Mouse (Mus musculus): ENCODE results near the gene Focad.

Gene Focad

DNA sequence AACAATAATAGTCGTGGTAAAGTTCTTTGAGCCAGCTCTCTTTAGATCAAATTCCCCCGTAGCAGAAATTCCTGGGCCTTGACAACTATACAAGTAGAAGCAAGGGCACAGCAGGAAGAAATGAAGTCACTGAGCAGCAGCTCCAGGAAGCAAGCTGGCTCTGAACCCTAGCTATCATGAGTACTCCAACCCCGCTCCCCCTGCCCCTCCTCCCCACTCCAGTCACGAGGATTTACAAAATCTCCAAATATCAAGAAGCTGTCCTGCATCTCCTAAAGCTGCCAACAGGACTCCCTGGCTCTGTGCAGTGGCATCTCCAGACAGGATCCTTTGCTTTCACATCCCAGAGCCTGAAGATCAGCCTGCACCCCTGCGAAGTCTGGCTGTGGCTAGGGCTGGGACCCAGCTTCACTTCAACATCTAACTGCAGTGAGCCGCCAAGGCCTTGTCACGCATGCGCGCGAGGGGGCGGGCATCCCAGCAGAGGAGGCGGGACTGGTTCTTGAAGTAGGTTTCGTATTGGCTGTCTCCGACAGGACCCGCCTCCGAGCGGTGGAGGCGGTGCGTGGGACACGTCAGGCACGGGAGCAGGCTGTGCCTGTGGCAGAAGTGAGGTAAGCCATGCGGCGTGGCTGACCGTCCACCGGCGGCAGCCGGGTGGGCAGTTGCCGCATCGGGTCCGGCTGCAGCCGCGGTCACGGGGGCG lies at the start of gene Focad:
TSS of gene Focad (plus strand) at position 568 of the 706 bp plus-strand sequence.
- peak; percentile 97 for DNase-seq (ENCODE audit: low spot score)

DNA sequence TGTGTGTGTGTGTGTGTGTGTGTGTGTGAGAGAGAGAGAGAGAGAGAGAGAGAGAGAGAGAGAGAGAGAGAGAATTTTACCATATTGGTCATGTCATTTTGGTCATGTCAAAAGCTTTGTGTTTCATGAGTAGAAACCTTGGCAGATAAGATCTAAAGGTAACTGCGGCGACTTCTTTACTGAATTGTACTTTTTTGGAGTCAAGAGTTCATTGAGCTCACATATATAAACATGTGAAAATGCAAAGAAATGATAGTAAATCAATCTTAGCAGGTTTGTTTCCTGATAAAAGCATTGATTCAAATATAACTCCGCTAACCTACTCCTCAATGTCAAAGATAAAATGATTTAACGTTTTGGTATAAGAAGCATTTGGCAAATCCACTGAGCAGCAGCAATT lies 49.3 kb upstream of the Focad start:
- DNase-seq (ENCODE audit: low spot score) = no peak

DNA sequence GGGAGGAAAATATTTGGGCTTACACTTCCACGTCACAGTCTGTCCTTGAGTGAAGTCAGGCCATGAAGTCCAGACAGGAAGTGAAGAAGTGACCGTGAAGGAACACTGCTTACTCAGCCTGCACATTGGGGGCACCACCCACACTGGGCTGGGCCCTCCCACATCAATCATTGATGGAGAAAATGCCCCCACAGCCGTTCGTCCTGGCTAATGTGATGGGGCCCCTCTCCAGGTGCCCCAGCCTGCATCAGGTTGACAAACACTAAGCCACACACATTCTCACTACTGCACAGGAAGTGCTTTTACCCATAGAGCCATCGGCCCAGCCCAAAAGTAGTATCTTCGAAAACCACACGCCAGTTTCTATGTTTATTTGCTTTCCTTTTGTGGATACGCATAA lies 48.1 kb upstream of the Focad start:
- DNase-seq (ENCODE audit: low spot score) = no peak

DNA sequence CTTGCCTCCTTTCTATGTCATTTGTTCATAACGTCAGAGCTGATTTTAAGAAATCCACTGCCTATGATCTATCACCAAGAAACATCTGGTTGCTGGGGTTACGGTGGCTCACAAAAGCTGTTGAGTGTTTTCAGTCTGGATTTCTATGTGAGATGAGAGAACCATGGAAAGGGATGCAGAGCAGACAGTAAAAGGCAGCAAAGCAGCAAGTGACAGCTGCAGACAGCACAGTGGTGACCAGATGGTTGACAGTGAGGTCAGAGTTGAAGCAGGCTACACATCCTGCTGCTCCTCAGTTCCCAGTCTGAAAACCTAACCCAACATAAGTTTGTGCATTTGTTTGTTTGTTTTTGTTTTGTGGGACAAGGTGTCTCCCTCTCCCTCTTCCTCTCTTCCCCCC lies 19.0 kb upstream of the Focad start:
- DNase-seq (ENCODE audit: low spot score) = no peak

DNA sequence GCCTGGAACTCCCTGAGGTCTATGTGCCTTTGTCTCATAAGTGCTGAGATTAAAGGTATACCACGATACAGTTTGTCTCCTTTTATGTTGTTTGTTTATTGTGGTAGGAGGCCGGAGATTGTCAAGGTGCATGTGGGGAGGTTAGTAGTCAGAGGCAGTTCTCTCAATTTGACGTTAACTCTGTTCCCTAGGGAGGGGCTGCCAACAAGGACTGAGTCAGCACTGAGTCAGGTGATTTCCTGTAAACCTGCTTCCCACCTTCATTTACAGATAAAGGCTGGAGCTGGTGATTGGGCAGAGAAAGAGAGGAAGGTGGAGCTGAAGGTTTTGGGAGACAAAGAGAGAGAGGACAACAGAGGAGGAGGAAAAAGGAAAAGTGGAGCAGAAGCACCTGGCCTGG lies 15.4 kb upstream of the Focad start:
- DNase-seq (ENCODE audit: low spot score) = no peak

DNA sequence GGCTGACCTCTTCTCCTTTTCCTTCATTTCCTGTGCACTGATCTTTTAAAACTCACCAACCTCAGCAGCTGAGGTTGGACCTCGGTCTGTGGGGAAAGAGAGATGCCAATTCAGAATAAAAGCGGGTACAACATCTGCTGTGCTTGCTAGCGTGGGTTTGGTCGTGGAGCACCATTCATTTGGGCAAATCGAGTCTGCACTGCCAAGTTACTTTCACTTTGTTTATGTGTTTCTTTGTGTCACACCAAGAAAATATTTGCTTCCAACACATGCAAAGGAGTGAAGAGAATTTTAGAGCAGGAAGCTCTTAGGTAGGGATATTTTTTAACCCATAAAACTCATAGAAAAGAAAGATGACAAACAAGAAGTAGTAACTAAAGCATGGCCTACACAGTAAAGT lies 13.0 kb upstream of the Focad start:
- DNase-seq (ENCODE audit: low spot score) = no peak

DNA sequence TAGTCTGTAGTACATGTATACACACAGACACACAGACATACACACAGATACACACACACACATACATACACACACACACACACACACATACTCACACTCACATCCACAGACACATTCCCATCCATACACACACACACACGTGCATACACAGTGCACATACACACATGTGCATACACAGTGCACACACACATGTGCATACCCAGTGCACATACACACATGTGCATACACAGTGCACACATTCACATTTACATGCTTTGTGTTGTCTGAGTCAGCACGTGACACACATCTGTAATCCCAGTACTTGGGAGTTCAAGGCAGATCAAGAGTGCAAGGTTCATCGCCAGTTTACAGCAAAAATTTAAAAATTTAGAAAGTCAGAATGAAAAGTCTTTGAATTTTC lies 12.5 kb upstream of the Focad start:
- no peak for DNase-seq (ENCODE audit: low spot score)

DNA sequence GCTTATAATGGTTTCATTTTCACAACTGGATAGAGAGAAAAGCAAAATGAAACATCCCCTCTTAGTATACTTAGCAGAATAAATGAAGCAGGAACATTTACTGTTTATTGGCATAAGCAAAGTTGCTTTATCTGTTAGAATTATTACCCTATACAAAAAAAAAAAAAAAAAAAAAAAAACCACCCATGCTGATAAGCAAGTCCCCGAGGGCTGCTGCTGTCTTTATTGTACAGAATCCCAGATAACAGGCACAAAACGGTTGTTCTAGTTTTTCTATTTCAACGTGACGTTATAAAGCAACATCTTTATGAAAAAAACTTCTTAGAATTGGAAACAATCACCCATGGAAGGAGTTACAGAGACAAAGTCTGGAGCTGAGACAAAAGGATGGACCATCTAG lies 12.0 kb upstream of the Focad start:
- no peak for DNase-seq (ENCODE audit: low spot score)

DNA sequence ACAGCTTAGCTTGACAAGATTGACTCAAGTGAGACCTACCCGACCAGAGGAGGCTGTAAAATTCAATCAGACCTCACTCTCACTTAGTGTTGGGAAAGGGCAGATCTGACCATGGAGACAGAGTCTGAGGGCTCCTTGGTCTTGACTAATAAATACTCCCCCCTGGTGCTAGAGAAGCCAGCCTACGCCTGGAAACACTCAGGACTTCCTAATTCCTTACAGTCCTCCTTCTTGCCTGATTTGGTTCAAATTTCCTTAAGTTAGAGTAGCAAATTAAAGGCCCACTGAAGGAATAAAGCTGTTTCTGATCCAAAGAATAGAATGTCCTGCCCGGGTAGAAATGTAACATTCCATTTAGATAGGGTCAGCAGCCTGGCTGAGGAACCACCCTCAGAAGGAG lies 10.6 kb upstream of the Focad start:
- no peak for DNase-seq (ENCODE audit: low spot score)

DNA sequence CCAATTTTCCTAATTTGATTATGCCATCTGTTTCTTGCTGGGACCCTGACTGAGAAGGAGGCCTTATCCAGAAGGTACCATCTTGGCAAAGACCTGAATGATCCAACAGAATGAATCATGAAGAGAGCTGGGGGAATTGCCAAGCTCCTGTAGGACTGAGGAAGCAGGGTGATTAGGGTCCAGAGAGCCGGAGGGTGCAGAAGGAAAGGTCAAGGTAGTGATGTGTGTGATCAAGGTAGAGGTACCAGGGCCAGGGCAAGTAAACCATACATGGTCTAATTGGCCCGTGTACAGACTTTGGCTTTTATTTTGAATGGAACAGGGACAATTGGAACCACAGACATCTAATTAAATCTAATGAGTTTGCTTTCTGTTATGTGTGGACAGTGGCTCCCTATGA lies 4.1 kb upstream of the Focad start:
- no peak for DNase-seq (ENCODE audit: low spot score)

DNA sequence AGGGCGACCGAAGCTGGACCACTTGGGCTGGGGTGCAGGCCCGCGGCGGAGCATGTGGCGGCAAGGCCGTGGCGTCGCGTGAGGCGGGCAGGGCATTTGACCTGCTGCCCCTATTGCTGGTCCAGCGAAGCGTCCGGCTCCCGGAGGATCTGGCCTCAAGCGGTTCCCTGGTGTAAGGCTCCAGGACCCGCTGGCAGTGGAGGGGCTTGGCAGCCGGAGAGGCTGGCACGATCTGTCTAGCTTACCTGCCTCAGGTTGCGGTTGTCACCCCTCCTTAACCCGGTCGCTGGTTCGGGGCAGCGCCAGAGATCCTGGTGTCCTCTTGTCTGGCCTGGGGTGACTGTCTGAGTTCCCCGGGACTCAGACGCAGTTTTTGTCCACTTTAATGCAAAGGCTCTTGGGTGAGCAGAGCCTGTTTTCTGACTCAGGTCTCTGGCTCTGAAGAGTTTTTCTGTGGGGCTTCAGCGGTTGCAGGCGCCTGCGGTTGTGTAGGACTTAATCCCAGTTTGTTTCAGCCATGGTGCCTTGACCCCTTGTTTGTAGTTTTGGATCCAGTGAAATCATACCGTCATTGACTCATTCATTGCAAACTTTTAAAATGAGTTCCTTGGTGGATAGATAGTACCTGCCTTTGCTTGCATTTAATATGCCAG lies 465 bp downstream of the Focad start:
- no peak for DNase-seq (ENCODE audit: low spot score)

DNA sequence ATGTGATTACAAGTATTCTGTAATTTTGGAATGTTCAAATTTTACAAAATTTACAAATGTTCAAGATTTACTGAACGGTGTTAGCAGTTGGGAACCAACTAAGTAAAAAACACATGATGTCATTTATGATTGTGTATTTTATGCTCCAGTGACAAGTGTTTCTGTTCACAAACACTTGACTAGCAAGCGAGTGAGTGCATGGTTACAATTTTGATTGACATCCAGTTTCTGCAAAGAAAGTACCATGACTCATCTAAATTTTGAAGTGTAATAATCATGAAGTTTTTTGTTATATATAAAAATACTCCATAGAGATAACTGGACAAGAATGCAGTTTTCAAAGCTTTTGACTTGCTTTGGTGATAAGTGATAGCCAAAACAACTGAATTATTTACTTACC lies 1.3 kb downstream of the Focad start:
- DNase-seq (ENCODE audit: low spot score) = no peak

DNA sequence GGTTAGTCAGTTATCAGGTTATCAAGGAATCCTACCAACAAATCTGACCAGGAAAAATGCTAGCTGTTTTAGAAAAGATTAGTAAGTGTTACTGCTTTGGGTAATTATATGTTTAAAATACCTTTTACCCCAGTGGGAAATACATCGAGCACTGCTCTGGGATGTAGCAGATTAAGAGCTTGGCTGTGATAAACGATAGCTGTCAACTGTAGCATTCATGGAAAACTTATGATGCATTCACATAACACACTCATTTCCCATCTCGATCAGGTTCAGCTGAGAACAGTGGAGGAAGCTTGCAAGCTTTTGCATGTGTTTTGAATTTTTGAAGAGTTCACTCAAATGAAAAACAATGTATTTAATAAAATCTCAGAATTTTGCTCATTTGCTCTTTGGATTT lies 14.2 kb downstream of the Focad start:
- DNase-seq (ENCODE audit: low spot score) = no peak

DNA sequence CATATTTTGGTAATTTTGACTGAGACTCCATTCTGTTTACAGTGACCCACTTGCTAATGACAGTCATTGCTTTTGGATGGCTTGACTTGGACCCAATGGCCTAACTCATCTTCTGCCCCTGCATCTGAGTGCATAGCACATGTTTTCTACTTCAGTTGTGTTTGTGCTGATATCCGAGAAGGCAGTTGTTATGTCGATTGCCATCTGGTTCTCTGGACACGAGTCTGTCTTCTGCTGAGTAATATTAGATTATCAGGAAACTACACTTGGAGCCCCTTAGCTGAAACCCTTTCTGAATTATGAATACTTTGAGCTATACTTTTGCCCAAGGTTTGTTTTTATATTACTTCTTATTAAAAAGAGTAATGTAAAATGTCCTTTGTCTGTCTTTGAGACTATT lies 22.9 kb downstream of the Focad start:
- no peak for DNase-seq (ENCODE audit: low spot score)

DNA sequence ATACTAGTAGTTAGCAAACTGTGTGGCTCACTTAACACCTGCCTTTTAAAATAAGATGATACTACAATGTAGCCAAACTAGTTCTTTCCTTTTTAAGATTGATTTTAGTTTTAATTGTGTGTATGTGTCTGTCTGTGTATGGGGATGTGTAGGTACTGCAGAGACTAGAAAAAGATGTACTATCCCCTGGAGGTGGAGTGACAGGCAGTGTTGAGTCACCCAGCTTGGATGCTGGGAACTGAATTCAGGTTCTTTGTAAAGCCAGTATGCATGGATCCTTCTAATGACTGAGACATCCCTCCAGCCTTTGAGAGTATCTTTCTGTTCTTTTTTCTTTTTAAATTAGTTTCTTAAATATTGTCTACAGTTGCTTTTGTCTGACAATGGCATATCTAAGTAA lies 23.5 kb downstream of the Focad start:
- DNase-seq (ENCODE audit: low spot score) = no peak

DNA sequence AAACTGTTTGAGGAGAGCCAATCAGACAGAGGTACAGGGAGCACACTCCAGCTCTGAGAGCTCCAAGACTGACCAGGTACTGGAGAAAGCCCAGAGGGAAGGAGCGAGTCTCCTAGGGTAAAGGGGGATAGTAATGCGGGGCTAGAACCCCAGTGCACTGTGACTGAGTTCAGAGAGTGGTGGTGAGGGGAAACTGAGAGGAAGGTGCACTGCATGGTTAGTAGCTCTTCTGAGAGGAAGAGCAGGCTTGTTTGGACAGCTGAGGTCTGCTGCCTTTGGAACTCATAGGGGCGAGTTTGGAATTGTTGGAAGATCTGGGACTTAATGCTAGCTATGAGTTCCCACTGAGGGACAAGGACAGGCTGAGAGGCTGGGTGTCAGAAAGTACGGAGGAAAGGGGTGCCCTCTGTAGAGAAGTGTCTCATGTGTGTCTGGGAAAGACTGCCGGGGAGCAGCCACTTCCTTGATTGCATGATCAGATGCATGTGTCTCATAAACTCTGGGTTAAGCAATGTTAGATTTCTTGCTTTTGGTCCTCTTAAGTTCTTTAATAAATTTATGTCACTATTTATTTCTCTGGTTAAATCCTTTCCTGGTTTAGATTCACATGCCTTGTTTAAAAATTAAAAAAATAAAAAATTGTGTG lies 24.4 kb downstream of the Focad start:
- no peak for DNase-seq (ENCODE audit: low spot score)

DNA sequence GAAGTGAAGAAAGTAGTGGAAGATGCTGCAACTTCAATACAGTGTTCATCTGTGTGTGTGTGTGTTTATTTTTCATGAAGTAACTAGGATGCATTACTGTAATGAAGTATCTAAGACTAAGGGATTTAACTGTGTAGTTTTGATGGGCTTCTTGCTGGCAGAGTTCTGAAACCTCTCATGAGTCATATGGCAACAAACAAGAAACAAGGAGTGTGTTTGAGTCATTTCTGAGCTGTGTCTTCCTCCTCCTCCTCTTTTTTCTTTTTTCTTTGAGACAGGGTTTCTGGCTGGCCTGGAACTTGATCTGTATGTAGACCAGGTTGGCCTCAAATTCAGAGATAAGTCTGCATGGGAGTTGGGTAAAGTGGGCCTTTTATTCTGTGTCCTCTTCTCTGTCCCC lies 25.7 kb downstream of the Focad start:
- DNase-seq (ENCODE audit: low spot score) = no peak

DNA sequence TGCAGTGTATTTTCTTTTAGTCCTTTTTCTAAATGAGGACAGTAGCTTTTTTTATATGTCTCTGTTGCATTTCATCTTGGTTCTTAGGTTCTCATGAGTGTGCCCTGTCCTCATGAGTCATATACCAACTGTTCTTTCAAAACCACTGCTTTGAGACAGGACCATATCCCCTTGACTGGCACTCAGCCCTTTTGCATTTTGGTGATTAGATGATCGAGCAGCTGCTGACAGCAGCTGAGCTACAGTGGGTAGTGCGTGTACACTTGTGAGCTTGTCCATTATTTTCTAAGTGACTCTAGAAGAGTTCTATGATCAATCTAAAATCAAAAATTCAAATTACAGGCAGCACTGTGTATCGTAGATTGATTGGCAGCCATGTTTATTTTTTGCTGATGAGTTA lies 28.0 kb downstream of the Focad start:
- DNase-seq (ENCODE audit: low spot score) = no peak

DNA sequence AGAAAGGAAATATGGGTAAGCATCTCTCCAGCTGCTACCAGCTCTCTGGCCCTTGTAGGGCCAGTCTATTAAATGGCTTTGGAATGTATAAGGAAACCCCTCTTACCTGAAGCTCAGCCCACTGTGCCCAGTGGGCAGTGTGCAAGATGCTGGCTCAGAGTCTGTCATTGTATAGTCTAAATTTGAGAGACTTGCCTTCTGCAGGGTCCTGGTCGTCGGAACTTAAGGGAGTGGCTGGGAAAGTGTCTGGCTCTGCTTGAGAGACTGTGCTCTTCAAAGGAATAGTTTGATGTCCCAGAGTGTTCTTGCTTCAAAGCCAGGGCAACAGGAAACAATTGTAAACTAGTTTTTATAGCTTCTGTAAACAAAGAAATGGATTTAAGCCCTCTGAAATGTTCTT lies 41.5 kb downstream of the Focad start:
- DNase-seq (ENCODE audit: low spot score) = no peak

DNA sequence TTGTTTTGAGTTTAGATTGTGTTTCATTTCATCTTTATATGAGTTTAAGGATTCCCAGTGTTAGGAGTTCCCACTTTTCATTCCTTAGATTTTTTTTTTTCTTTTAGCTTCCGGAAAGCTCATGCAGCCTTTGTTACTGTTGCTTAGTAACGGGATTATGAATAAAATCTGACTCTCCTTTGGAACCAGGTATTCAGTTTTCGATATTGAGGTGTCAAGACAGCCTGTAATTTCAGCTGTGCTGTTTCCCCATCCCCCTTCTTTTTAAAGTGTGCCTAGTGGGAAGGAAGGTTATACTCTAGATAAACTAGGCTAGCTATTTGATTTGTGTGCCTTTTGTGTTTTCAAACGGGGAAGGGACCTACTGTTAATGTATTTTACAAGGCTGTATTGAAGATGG lies 42.1 kb downstream of the Focad start:
- DNase-seq (ENCODE audit: low spot score) = no peak

DNA sequence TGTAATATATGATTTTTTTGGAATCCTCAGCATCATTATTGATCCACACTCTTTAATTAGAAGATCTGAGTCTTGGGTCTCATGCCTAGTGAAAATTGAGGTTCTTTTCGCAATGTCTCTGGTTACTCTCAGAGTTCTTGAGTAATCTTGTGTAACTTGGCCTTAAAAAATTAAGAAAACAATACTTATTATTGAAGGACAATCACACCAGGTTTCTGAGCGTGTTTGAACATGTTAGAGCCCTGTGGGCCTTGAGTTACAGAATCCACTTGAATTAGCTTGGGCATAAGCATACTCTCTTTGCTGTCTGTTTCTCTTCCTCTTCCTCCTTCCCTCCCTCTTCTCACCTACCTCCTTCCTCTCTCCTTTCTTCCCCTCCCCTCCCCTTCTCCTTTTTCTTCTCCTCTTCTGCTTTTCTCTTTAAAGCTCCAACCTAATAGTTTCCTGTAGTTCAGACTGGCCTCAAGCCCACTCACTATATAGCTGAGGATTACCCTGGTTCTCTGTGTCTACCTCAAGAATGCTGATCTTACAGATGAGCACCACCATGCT lies 44.0 kb downstream of the Focad start:
- DNase-seq (ENCODE audit: low spot score) = no peak

DNA sequence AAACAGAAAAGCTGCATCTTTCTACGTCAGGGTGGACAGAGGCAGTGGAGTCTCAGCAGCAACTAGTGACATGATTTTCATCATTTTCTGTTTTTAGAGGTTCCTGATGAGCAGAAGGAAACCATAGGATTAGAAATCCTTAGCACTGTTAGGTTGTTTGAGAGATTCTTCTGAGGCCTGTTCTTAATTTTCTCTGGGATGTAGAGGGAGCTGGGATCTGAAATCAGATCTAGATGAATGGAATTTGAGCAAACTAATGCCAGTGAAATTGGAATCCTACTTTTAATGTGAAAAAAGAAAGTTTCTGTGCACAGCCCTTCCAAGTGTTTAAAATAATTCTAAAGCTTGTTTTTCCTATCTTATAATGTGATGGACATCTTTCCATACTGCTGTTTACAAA lies 55.0 kb downstream of the Focad start:
- DNase-seq (ENCODE audit: low spot score) = no peak

DNA sequence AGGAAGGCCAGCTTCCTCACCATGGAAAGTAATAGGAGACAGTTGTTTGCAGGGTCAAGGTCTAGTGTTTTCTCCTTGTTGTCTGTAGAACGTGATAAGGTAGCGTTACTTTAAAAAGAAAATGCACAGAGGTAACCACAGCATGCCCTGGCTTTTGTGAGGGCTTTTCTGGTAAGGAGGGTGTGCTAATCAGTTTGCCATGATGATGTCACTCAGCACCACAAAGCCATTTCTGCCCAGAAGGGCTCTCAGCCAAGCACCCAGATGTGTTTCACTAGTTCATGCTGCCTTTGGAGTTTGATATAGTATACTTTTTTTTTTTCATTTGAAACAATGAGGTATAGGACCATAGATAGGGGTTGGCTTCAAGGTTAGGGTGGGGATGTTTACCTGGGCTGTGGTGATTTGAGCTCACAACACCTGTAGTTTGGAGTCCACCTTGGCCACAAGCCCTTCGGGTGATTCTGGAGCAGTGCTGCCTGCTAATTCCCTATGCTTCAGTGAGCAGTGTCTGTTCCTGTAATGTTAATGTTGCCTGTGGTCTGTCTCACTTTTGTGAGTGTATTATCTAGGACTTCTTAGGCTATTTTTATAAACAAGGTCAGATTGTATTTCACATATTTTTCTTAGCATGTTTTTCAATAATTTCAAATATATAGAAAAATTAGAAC lies 61.2 kb downstream of the Focad start:
- DNase-seq (ENCODE audit: low spot score) = no peak

All from urinary bladder, postnatal 25 days (tissue).